Mouse (Mus musculus) heart, postnatal 25 days (tissue): ENCODE data around the gene Mmachc. TPM values are rescaled to one million over a fixed set of nuclear protein-coding genes. Genes with fewer than 3 reads are reported as not detected.

ENCODE experiments used
- DNase-seq: peaks from one replicate; pipeline ENCODE4 v3.0.0; 2022; ENCODE audit warnings: low spot score
- intact Hi-C: fragments of 180-260 bp; cut with DNase I; formaldehyde crosslinking; loops from one replicate; pipeline ENCODE4 v1.15.1; 2025
- total RNA-seq, 2 experiments: library from RNA; stranded (reverse); gene quantifications; 2 replicates each; pipeline ENCODE4 v1.2.3; 2021

Mmachc gene
- total RNA-seq, 2 experiments from 2014 or later = 57.6 TPM

- DNase-seq = no peak
- intact Hi-C loops = no loop called here
Observed at GRCm38 (mm10) chr4:116655100-116655499, 53.1 kb downstream of the Mmachc start.

DNA sequence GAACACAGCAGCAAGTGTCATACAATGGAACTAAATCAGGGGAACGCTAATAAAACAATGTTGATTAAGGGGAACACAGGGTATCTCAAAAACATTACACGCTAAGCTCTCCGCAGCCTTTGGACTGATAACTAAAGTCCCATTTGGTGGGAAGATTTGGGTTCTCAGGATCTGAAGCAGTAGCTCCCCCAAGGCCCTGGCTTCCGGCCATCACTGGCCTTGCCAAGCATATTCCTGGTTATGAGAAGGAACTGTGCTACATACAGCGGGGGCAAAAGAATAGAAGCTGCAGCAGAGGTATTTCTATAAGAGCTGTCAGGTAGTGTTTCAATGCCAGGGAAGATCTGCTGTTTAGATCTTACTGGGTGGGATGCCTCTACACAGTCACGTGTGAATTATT, 55.0 kb downstream of the Mmachc start:
- intact Hi-C loops = loop anchor here (5.0 kb wide), 1 partner anchor 34 kb away; the partner anchor contains the start of gene Prdx1
- no peak for DNase-seq

Other genes starting within 250 kb of the Mmachc start
- gene Mast2, start 244.2 kb downstream of the Mmachc start, total RNA-seq = 100 to 1,000 TPM; 118 to 119 TPM
- gene Ipp, start 200.9 kb downstream of the Mmachc start, total RNA-seq = 10 to 100 TPM; 12.4 to 16.2 TPM
- 10 to 100 TPM; 24.9 to 25.2 TPM for gene Tmem69, start 152.5 kb downstream of the Mmachc start, total RNA-seq
- 10 to 100 TPM; 59.5 to 80.0 TPM for gene Gpbp1l1, start 150.7 kb downstream of the Mmachc start, total RNA-seq
- 1 to 10 TPM; 3.0 to 4.2 TPM for gene Ccdc17, start 111.8 kb downstream of the Mmachc start, total RNA-seq
- 10 to 100 TPM; 21.1 to 24.6 TPM for gene Nasp, start 80.5 kb downstream of the Mmachc start, total RNA-seq
- 100 to 1,000 TPM; 277 to 278 TPM for gene Akr1a1, start 56.7 kb downstream of the Mmachc start, total RNA-seq
- 100 to 1,000 TPM; 429 to 473 TPM for gene Prdx1, start 22.9 kb downstream of the Mmachc start, total RNA-seq
- gene Ccdc163, start 103 bp upstream of the Mmachc start, total RNA-seq = 1 to 10 TPM; 5.5 to 5.6 TPM
- gene Tesk2, start 12.5 kb upstream of the Mmachc start, total RNA-seq = 1 to 10 TPM; 2.3 to 2.5 TPM
- gene Toe1, start 99.2 kb upstream of the Mmachc start, total RNA-seq = 1 to 10 TPM; 6.9 to 8.2 TPM
- gene Mutyh, start 99.3 kb upstream of the Mmachc start, total RNA-seq = 1 to 10 TPM; 1.5 to 1.6 TPM
- 1 to 10 TPM; 4.2 to 4.8 TPM for gene Hpdl, start 113.3 kb upstream of the Mmachc start, total RNA-seq
- 1 to 10 TPM in 1 of 2 experiments, under 1 TPM in 1; 0.94 to 1.2 TPM for gene Zswim5, start 169.0 kb upstream of the Mmachc start, total RNA-seq